In the genomic region with DNA sequence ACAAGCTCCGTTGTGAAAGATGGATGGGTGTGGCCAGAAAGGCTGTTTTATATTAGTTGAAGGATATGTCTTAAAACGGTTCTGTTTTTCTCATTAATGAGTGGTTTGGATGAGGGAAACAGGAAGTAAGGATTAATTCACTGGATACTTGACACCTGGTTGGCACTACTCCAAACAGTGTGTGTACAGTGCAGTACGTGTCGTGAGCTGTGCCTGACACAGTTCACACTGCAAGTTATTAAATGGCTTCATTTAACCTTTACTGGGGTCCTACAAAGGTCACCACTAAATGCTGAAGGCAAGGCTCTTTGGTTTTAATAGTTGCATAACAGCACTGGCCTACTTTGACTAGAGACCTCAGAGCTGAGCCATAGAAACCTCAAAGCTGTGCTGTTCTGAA, we compare ENCODE assay signal across 12 mouse cellular contexts. TPM values are rescaled to one million over a fixed set of nuclear protein-coding genes. Genes with fewer than 3 reads are reported as not detected.
DNase-seq lines count a peak whose midpoint lies in the region; ATAC-seq and TF ChIP-seq lines count a peak whose summit lies in the region.
"Had no signal": no experiment of that assay in that cellular context is flagged by ENCODE, and none has a peak within 500 bp of the region (broad histone marks: within the 10 kb centered on the region; RNA-seq: fewer than 3 reads in every experiment).

No protein-coding gene starts in this region.

- ATAC-seq in limb, embryonic 14.5 days (ENCODE audit: low FRiP score, low read depth), result peak; percentile 76

- H3K4me3 ChIP-seq in kidney, adult 2 months (ENCODE audit: insufficient read depth, low read depth, low read length), result no peak overlapping the region
- H3K4me3 ChIP-seq in limb, embryonic 14.5 days (replicated peaks; ENCODE audit: low read length), result no peak overlapping the region
- H3K4me3 ChIP-seq in layer of hippocampus, adult 2 months, result no peak overlapping the region
- H3K4me3 ChIP-seq: embryonic facial prominence, embryonic 13.5 days; hindbrain, embryonic 12.5 days; left cerebral cortex, adult 2 months had no signal

- H3K27ac ChIP-seq in kidney, adult 2 months (ENCODE audit: insufficient read depth, low read depth, low read length), result no peak overlapping the region
- H3K27ac ChIP-seq in limb, embryonic 14.5 days (replicated peaks; ENCODE audit: low read depth, low read length), result no peak overlapping the region
- no peak overlapping the region for H3K27ac ChIP-seq in layer of hippocampus, adult 2 months
- H3K27ac ChIP-seq: embryonic facial prominence, embryonic 13.5 days; hindbrain, embryonic 12.5 days; left cerebral cortex, adult 2 months had no signal

- no peaks in the 10 kb centered on the region for H3K9me3 ChIP-seq in limb, embryonic 14.5 days (ENCODE audit: control insufficient read depth, low read length)
- H3K9me3 ChIP-seq: embryonic facial prominence, embryonic 13.5 days; hindbrain, embryonic 12.5 days had no signal

- no peak overlapping the region for H3K9ac ChIP-seq in limb, embryonic 14.5 days (ENCODE audit: low read depth, low read length, severe bottlenecking)
- H3K9ac ChIP-seq: embryonic facial prominence, embryonic 13.5 days; hindbrain, embryonic 12.5 days had no signal

- DNase-seq in kidney, adult 2 months, result peak; percentile 1
- DNase-seq in kidney, adult 11 months, result no peak
- DNase-seq in 416B (ENCODE audit: low read depth), result peak; percentile 64
- DNase-seq in embryo, embryonic 10.5 days (ENCODE audit: low spot score), result peak; percentile 55
- DNase-seq in limb, embryonic 14.5 days (ENCODE audit: low spot score), result peak; percentile 60
- no peak for DNase-seq in layer of hippocampus, postnatal 36 days
- no peak for DNase-seq in layer of hippocampus, adult 2 months (ENCODE audit: low spot score in 2 of 2)
- DNase-seq: thymus, postnatal 25 days had no signal

- 9% methylated on average over 4 of the region's 4 CpGs for WGBS in kidney, adult 2 months
- 1% methylated on average over 4 of the region's 4 CpGs for WGBS in limb, embryonic 14.5 days

- no peak overlapping the region for H3K4me2 ChIP-seq in limb, embryonic 14.5 days (replicated peaks; ENCODE audit: low read depth, low read length, severe bottlenecking)
- H3K4me2 ChIP-seq: embryonic facial prominence, embryonic 13.5 days; hindbrain, embryonic 12.5 days; midbrain, embryonic 11.5 days had no signal

- TF ChIP-seq CTCF in kidney, adult 2 months (conservative IDR thresholded peaks at IDR 0.05; ENCODE audit: insufficient read depth, insufficient read length, low read depth, low read length), result no peak
- TF ChIP-seq CTCF in layer of hippocampus, adult 2 months (conservative IDR thresholded peaks at IDR 0.05), result no peak

- no peak for TF ChIP-seq POLR2A in kidney, adult 2 months (IDR thresholded peaks at IDR 0.05; ENCODE audit: low read depth, low read length)
- no peak for TF ChIP-seq POLR2A in limb, embryonic 14.5 days (IDR thresholded peaks at IDR 0.05; ENCODE audit: borderline replicate concordance, extremely low read depth, insufficient read depth, insufficient read length)

- H3K36me3 ChIP-seq in kidney, adult 2 months (ENCODE audit: control insufficient read depth, insufficient read depth, low read length), result no peaks in the 10 kb centered on the region
- no peaks in the 10 kb centered on the region for H3K36me3 ChIP-seq in limb, embryonic 14.5 days (ENCODE audit: control insufficient read depth, insufficient read depth, low read length)
- H3K36me3 ChIP-seq: embryonic facial prominence, embryonic 13.5 days; hindbrain, embryonic 12.5 days had no signal

- H3K27me3 ChIP-seq in kidney, adult 2 months (replicated peaks; ENCODE audit: control insufficient read depth, insufficient read depth, low read length), result no peaks in the 10 kb centered on the region
- no peaks in the 10 kb centered on the region for H3K27me3 ChIP-seq in limb, embryonic 14.5 days (ENCODE audit: control insufficient read depth, insufficient read depth, low read length)
- H3K27me3 ChIP-seq: embryonic facial prominence, embryonic 13.5 days; hindbrain, embryonic 12.5 days had no signal

- H3K4me1 ChIP-seq in kidney, adult 2 months (ENCODE audit: control insufficient read depth, insufficient read depth, low read length), result no peaks in the 10 kb centered on the region
- peaks cover 7% of the 10 kb centered on the region; the same call in 1 of the 2 replicates for H3K4me1 ChIP-seq in limb, embryonic 14.5 days (ENCODE audit: control insufficient read depth, insufficient read depth, low read length)
- H3K4me1 ChIP-seq: hindbrain, embryonic 12.5 days had no signal

RNA-seq across cellular contexts. Expression of a gene that starts 18.7 kb away (rescaled TPM):
- polyA plus RNA-seq in kidney, adult 2 months (2012; rRNA removed), result 0.80 and 0.83 TPM in 2 replicates
- polyA plus RNA-seq in limb, embryonic 14.5 days (2012; rRNA removed), result 0.11 and 0.18 TPM in 2 replicates
- polyA plus RNA-seq in limb, embryonic 14.5 days (2014; fragmentation: Nextera tagmentation; extraction: Ambion mirVana), result 0.36 and 0.43 TPM in 2 replicates
- 1 to 10 TPM; 2.5 to 4.3 TPM for total RNA-seq in layer of hippocampus, postnatal 36 days (2021)
- total RNA-seq in layer of hippocampus, adult 2 months (2021), result 1 to 10 TPM; 3.1 to 3.5 TPM

Comparison
In these comparisons a context has a peak if more than half of its experiments do, and no peak if none do; other contexts are left out.
1. DNase-seq: peak in kidney, adult 2 months (single experiment), 416B (single experiment), embryo, embryonic 10.5 days (single experiment) and limb, embryonic 14.5 days (single experiment); none in kidney, adult 11 months (single experiment), layer of hippocampus, postnatal 36 days (0 of 2) and layer of hippocampus, adult 2 months (0 of 2).